Mouse (Mus musculus): ENCODE data around the gene Astn2. TPM values are rescaled to one million over a fixed set of nuclear protein-coding genes. Genes with fewer than 3 reads are reported as not detected.

The Astn2 gene
- polyA plus RNA-seq, 1 experiment = 1.1 TPM

DNA sequence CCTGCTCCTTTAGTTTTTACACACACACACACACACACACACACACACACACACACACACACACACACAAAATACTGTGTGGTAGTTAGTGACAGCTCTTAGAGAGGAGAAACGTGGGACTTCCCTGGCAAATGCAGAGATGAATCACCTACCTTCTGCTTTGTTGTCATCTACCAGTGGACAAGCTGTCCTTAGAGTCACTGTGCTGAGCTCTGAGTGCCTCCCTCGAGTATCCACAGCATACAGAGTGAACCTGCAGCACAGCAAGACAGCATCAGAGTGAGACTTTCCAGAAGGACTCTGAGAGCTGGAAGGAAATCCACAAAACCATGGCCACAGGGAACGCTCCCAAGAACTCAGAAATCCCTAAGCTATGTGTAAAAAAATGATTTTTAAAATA lies 1007.6 kb downstream of the Astn2 start:
- no peak for TF ChIP-seq CTCF (IDR thresholded peaks at IDR 0.05; ENCODE audit: control insufficient read depth, insufficient read depth, low read length)
- no peak for TF ChIP-seq POLR2A (IDR thresholded peaks at IDR 0.05; ENCODE audit: borderline replicate concordance, control insufficient read depth, low read depth, low read length)
- Histone ChIP-seq H3K4me3 (replicated peaks; ENCODE audit: control insufficient read depth, low read depth, low read length) (no peak overlapping the region), H3K27ac (ENCODE audit: control insufficient read depth, insufficient read depth, low read depth, low read length, poor library complexity) (no peak overlapping the region), H3K4me1 (ENCODE audit: control insufficient read depth, insufficient read depth, low read length) (no peaks in the 10 kb centered on the region)
- WGBS = 59% methylated on average over 3 of the region's 3 CpGs

DNA sequence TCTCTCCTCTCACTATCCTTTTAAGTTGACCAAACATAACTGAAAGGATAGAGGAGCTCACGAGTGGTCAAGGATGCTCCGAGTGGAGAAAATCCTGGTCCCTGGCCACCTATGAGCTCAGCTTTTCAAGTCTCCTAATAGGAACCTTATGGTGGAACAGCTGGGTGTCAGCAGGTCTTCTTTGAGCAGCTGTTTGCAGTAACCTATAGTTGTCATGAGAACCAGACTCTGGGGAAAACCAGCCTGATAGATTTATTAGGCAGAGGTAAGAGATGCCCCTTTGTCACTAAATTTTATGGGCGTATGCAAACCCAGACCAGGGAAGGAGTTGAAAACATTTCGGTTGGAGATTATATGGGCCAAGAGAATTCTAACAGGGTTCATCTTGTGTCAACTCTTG lies 1013.4 kb downstream of the Astn2 start:
- Histone ChIP-seq H3K4me3 (replicated peaks; ENCODE audit: control insufficient read depth, low read depth, low read length) (no peak overlapping the region), H3K27ac (ENCODE audit: control insufficient read depth, insufficient read depth, low read depth, low read length, poor library complexity) (no peak overlapping the region), H3K4me1 (ENCODE audit: control insufficient read depth, insufficient read depth, low read length) (no peaks in the 10 kb centered on the region)
- no peak for TF ChIP-seq POLR2A (IDR thresholded peaks at IDR 0.05; ENCODE audit: borderline replicate concordance, control insufficient read depth, low read depth, low read length)
- TF ChIP-seq CTCF (IDR thresholded peaks at IDR 0.05; ENCODE audit: control insufficient read depth, insufficient read depth, low read length) = no peak
- WGBS = 75% methylated on average over 4 of the region's 4 CpGs

DNA sequence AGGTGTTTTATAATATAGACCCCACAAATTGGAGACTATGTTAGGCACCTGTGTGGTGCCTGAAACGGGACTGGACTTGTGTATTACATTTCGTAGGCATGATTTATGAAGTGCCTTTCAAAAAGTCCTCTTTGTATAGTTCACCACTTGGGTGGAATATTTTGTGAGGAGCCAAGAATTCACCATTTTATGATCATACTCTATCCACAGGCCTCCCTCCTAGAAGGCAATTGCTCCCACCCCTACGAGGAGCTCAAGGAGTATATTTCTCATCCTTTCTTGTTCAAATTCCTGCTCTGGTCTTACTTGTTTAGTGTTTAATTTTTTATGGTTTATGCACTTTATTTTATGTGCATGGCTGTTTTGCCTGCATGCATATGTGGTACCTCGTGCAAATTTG lies 1021.3 kb downstream of the Astn2 start:
- TF ChIP-seq POLR2A (IDR thresholded peaks at IDR 0.05; ENCODE audit: borderline replicate concordance, control insufficient read depth, low read depth, low read length) (no peak), CTCF (IDR thresholded peaks at IDR 0.05; ENCODE audit: control insufficient read depth, insufficient read depth, low read length) (no peak)
- H3K27ac ChIP-seq (ENCODE audit: control insufficient read depth, insufficient read depth, low read depth, low read length, poor library complexity) = no peak overlapping the region
- H3K4me3 ChIP-seq (replicated peaks; ENCODE audit: control insufficient read depth, low read depth, low read length) = no peak overlapping the region
- WGBS = 81% methylated on average over 4 of the region's 4 CpGs
- no peaks in the 10 kb centered on the region for H3K4me1 ChIP-seq (ENCODE audit: control insufficient read depth, insufficient read depth, low read length)

DNA sequence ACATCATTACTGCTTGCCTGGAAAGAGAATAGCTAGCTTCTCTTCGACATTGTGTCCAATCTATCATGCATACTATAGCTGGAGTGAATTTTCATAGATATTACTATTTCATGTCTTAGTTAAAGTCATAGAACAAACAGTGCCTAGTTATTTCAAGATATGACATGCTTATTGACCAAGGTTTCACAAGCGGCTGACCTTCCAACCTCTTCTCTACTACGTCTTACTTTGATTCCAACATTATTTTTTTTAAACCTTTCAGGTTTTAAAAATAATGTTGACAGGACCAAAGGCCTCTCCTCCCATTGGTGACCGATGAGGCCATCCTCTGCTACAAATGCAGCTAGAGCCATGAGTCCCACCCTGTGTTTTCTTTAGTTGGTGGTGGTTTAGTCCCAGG lies 1025.0 kb downstream of the Astn2 start:
- H3K4me1 ChIP-seq (ENCODE audit: control insufficient read depth, insufficient read depth, low read length) = no peaks in the 10 kb centered on the region
- WGBS = 78% methylated on average over 4 of the region's 4 CpGs
- H3K4me3 ChIP-seq (replicated peaks; ENCODE audit: control insufficient read depth, low read depth, low read length) = no peak overlapping the region
- no peak for TF ChIP-seq POLR2A (IDR thresholded peaks at IDR 0.05; ENCODE audit: borderline replicate concordance, control insufficient read depth, low read depth, low read length)
- no peak for TF ChIP-seq CTCF (IDR thresholded peaks at IDR 0.05; ENCODE audit: control insufficient read depth, insufficient read depth, low read length)
- H3K27ac ChIP-seq (ENCODE audit: control insufficient read depth, insufficient read depth, low read depth, low read length, poor library complexity) = no peak overlapping the region

DNA sequence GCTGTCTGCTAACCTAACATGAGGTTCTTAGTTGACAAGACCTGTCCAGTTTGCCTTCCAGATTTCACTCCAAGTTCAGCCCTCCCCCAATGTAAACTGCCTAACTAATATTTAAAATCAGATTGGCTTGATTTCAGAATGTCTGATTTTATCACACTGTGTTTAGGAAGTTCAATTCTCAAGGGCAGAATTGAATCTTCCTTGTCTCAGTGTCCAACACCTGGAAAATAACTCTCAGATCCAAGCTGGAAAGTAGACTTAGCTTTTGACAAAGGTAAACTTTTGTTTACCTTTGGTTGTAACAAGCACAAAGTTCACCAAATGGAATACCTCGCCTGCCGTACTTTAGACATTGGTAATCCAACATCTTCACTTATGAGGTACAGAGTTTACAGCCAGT lies 1027.8 kb downstream of the Astn2 start:
- no peaks in the 10 kb centered on the region for H3K4me1 ChIP-seq (ENCODE audit: control insufficient read depth, insufficient read depth, low read length)
- TF ChIP-seq POLR2A (IDR thresholded peaks at IDR 0.05; ENCODE audit: borderline replicate concordance, control insufficient read depth, low read depth, low read length) (no peak), CTCF (IDR thresholded peaks at IDR 0.05; ENCODE audit: control insufficient read depth, insufficient read depth, low read length) (no peak)
- no peak overlapping the region for H3K4me3 ChIP-seq (replicated peaks; ENCODE audit: control insufficient read depth, low read depth, low read length)
- 89% methylated on average over 2 of the region's 2 CpGs for WGBS
- no peak overlapping the region for H3K27ac ChIP-seq (ENCODE audit: control insufficient read depth, insufficient read depth, low read depth, low read length, poor library complexity)

DNA sequence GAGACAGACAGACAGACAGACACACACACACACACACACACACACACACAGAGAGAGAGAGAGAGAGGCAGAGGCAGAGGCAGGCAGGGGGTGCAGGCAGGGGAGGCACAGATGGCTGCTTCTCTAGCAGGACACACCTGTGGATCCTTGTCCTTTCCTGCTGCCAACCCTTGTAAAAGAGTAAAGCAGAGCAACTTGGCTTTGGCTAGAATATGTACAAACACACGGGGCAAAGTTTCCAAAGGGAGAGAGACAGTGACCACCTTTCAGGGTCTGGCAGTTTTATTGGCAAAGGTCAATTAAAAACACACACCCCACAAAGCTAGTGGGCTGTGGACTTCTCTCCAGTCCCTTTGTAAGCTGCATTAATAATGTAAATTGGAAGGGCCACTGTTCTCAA lies 1030.6 kb downstream of the Astn2 start:
- Histone ChIP-seq H3K4me3 (replicated peaks; ENCODE audit: control insufficient read depth, low read depth, low read length) (no peak overlapping the region), H3K4me1 (ENCODE audit: control insufficient read depth, insufficient read depth, low read length) (no peaks in the 10 kb centered on the region), H3K27ac (ENCODE audit: control insufficient read depth, insufficient read depth, low read depth, low read length, poor library complexity) (no peak overlapping the region)
- TF ChIP-seq POLR2A (IDR thresholded peaks at IDR 0.05; ENCODE audit: borderline replicate concordance, control insufficient read depth, low read depth, low read length) = no peak
- no peak for TF ChIP-seq CTCF (IDR thresholded peaks at IDR 0.05; ENCODE audit: control insufficient read depth, insufficient read depth, low read length)
- WGBS = 50% methylated on average over 1 of the region's 1 CpGs

DNA sequence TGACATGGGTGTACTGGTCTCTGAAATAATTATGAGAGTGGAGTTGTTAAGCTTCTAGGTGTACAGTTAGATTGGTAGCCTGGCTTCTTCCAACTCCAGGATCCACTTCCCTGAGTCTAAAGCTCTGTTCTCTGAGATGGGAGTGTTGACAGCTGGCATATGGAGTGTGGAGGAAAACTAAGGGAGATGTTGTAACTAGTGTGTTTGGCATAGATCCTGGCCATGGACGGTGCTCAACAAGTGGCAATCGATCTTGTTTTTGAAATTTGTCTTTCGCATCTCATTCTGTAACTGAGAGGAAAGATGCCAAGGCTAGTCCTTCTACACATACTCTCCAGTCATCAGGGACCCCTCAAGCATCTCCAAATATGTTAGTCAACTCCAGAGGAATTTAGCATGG lies 1031.7 kb downstream of the Astn2 start:
- no peak for TF ChIP-seq POLR2A (IDR thresholded peaks at IDR 0.05; ENCODE audit: borderline replicate concordance, control insufficient read depth, low read depth, low read length)
- no peak for TF ChIP-seq CTCF (IDR thresholded peaks at IDR 0.05; ENCODE audit: control insufficient read depth, insufficient read depth, low read length)
- no peak overlapping the region for H3K27ac ChIP-seq (ENCODE audit: control insufficient read depth, insufficient read depth, low read depth, low read length, poor library complexity)
- no peaks in the 10 kb centered on the region for H3K4me1 ChIP-seq (ENCODE audit: control insufficient read depth, insufficient read depth, low read length)
- H3K4me3 ChIP-seq (replicated peaks; ENCODE audit: control insufficient read depth, low read depth, low read length) = no peak overlapping the region
- 87% methylated on average over 3 of the region's 3 CpGs for WGBS

DNA sequence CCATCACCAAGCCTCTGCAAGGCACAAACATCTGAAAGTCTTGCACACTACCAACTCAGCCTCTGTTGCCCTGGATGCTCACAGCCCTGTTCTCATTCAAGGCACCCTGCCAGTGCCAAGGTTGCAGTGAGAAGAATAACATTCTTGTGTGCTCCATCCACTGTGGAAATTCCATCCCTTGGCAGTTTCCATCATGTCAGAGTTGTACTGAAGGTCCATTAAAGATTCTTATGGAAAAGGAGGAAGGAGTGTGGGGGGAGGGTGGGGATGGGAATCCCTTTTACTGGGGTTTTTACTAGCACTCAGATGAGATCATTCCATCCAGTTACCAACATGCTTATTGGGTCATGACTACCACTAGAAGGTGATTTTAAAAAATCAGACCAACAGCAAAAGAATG lies 1037.3 kb downstream of the Astn2 start:
- Histone ChIP-seq H3K4me1 (ENCODE audit: control insufficient read depth, insufficient read depth, low read length) (no peaks in the 10 kb centered on the region), H3K4me3 (replicated peaks; ENCODE audit: control insufficient read depth, low read depth, low read length) (no peak overlapping the region), H3K27ac (ENCODE audit: control insufficient read depth, insufficient read depth, low read depth, low read length, poor library complexity) (no peak overlapping the region)
- TF ChIP-seq POLR2A (IDR thresholded peaks at IDR 0.05; ENCODE audit: borderline replicate concordance, control insufficient read depth, low read depth, low read length) (no peak), CTCF (IDR thresholded peaks at IDR 0.05; ENCODE audit: control insufficient read depth, insufficient read depth, low read length) (no peak)

DNA sequence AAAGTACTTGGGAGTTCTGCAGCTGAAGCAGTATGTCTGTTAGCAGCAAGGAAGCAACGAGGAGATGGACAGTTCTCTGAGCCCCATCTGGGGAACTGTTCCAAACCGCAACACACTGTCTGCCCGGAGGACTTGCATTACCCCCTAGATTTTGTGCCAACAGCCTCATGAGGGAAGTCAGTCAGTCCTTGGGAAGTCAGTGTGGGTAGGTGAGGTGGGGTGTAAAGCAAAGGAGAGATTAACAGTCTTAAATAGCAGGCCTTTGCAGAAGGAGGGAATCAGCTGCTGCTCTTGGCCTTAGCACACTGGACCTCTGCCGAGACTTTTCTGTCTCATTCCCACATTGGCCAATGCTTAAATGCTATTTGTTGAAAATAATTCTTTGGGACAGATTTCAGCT lies 1049.8 kb downstream of the Astn2 start:
- Histone ChIP-seq H3K4me3 (replicated peaks; ENCODE audit: control insufficient read depth, low read depth, low read length) (no peak overlapping the region), H3K27ac (ENCODE audit: control insufficient read depth, insufficient read depth, low read depth, low read length, poor library complexity) (no peak overlapping the region), H3K4me1 (ENCODE audit: control insufficient read depth, insufficient read depth, low read length) (no peaks in the 10 kb centered on the region)
- TF ChIP-seq POLR2A (IDR thresholded peaks at IDR 0.05; ENCODE audit: borderline replicate concordance, control insufficient read depth, low read depth, low read length) (no peak), CTCF (IDR thresholded peaks at IDR 0.05; ENCODE audit: control insufficient read depth, insufficient read depth, low read length) (no peak)
- WGBS = 40% methylated on average over 4 of the region's 4 CpGs

All from bone marrow, adult 2 months (tissue).